Mouse (Mus musculus): ENCODE results near the gene Npy.

- TF ChIP-seq POLR2A (IDR thresholded peaks at IDR 0.05; ENCODE audit: control insufficient read depth, extremely low read depth, insufficient read depth, low read length, poor library complexity) (no peak), CTCF (IDR thresholded peaks at IDR 0.05; ENCODE audit: borderline replicate concordance, control insufficient read depth, extremely low read depth, insufficient read depth, low read length, poor library complexity) (no peak)
Measured at GRCm38 (mm10) chr6:49823821-49824220, 1.3 kb downstream of the Npy start.
